Mouse (Mus musculus): Measurements from ENCODE around the gene Setd1b. TPM values are rescaled to one million over a fixed set of nuclear protein-coding genes. Genes with fewer than 3 reads are reported as not detected.

Setd1b gene
- polyA plus RNA-seq, 1 experiment from 2014 or later, result 4.5 TPM

DNA sequence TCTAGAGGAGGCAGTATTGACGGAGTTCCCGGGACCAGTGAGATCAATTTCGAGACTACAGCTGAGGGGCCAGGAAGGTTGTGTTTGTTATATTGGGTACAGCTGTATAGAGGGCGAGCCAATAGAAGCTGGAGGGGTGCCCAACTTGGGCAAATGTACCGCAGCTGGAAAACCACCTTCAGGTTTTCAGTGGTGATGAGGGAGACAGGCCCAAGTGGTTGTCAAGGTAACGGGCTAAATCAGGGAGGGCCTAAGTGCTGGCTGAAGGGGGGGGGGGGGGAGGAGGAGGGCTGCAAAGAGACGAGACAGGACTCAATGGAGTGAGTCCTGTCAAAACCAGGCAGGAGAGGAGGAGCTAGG, 8.2 kb upstream of the Setd1b start:
- Histone ChIP-seq H3K4me2 (replicated peaks; ENCODE audit: low read depth) (0 out of 2 replicates have a peak overlapping the region, but pooled peaks have one; percentile 12), H3K9ac (ENCODE audit: low read length) (no peak overlapping the region), H3K4me1 (replicated peaks; ENCODE audit: control insufficient read depth, insufficient read depth) (peaks cover 21% of the 10 kb centered on the region), H3K36me3 (ENCODE audit: control insufficient read depth, insufficient read depth, low read length) (no peaks in the 10 kb centered on the region), H3K27ac (replicated peaks) (peak overlapping the region; percentile 100), H3K4me3 (ENCODE audit: low read depth, low read length) (no peak overlapping the region), H3K9me3 (ENCODE audit: control insufficient read depth, low read length) (no peaks in the 10 kb centered on the region), H3K27me3 (ENCODE audit: control insufficient read depth, insufficient read depth, low read length) (no peaks in the 10 kb centered on the region)
- 25% methylated on average over 6 of the region's 7 CpGs for WGBS
- no peak for DNase-seq (ENCODE audit: low spot score)
- no peak for ATAC-seq (ENCODE audit: low FRiP score, low TSS enrichment)
- TF ChIP-seq CTCF (IDR thresholded peaks at IDR 0.05; ENCODE audit: low read depth) (no peak), EP300 (optimal IDR thresholded peaks at IDR 0.05) (no peak)

- Histone ChIP-seq H3K36me3 (ENCODE audit: control insufficient read depth, insufficient read depth, low read length) (no peaks in the 10 kb centered on the region), H3K4me1 (replicated peaks; ENCODE audit: control insufficient read depth, insufficient read depth) (peaks cover 21% of the 10 kb centered on the region), H3K4me2 (replicated peaks; ENCODE audit: low read depth) (peak overlapping the region; percentile 100), H3K9me3 (ENCODE audit: control insufficient read depth, low read length) (no peaks in the 10 kb centered on the region), H3K4me3 (ENCODE audit: low read depth, low read length) (peak overlapping the region; percentile 92; the same call in 1 of the 2 replicates), H3K27ac (replicated peaks) (peak overlapping the region; percentile 100), H3K9ac (ENCODE audit: low read length) (peak overlapping the region; percentile 99), H3K27me3 (ENCODE audit: control insufficient read depth, insufficient read depth, low read length) (no peaks in the 10 kb centered on the region)
- DNase-seq (ENCODE audit: low spot score) (peak; percentile 71), ATAC-seq (ENCODE audit: low FRiP score, low TSS enrichment) (no peak)
- TF ChIP-seq EP300 (optimal IDR thresholded peaks at IDR 0.05) (no peak), CTCF (IDR thresholded peaks at IDR 0.05; ENCODE audit: low read depth) (peak; percentile 27)
- 15% methylated on average over 13 of the region's 13 CpGs for WGBS
Measured at GRCm38 (mm10) chr5:123134186-123134874, 7.7 kb upstream of the Setd1b start.

DNA sequence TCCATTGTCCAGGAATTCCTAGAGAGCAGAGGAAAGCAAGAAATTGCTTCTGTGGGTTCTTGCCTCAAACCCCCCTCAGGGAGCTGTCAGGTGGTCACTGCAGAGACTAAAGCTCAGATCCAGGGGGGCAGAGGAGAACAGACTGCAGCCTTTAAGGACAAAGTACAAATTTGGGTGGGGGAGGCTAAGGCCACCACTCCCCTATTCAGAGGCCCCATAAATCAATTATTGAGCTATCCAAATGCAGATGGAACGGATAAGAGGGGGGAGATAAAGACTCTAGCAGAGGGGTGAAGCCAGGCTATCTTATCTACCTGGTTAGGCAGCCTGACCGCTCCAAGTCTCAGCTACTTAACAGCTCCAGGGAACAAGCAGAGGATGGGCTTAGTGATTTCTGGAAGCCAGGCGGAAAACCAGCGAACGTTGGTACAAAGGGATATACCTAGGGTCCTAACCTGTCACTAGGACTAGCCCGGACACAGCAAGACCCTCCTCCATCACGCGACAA, 7.1 kb upstream of the Setd1b start:
- ATAC-seq (ENCODE audit: low FRiP score, low TSS enrichment) (no peak), DNase-seq (ENCODE audit: low spot score) (no peak)
- Histone ChIP-seq H3K4me2 (replicated peaks; ENCODE audit: low read depth) (peak overlapping the region; percentile 100), H3K27me3 (ENCODE audit: control insufficient read depth, insufficient read depth, low read length) (no peaks in the 10 kb centered on the region), H3K9ac (ENCODE audit: low read length) (peak overlapping the region; percentile 99), H3K9me3 (ENCODE audit: control insufficient read depth, low read length) (no peaks in the 10 kb centered on the region), H3K27ac (replicated peaks) (peak overlapping the region; percentile 100), H3K36me3 (ENCODE audit: control insufficient read depth, insufficient read depth, low read length) (no peaks in the 10 kb centered on the region), H3K4me3 (ENCODE audit: low read depth, low read length) (peak overlapping the region; percentile 92), H3K4me1 (replicated peaks; ENCODE audit: control insufficient read depth, insufficient read depth) (peaks cover 21% of the 10 kb centered on the region)
- 23% methylated on average over 8 of the region's 8 CpGs for WGBS
- TF ChIP-seq EP300 (optimal IDR thresholded peaks at IDR 0.05), result no peak
- no peak for TF ChIP-seq CTCF (IDR thresholded peaks at IDR 0.05; ENCODE audit: low read depth)

GRCm38 (mm10) chr5:123135471-123136360, 6.3 kb upstream of the Setd1b start:
- peak; percentile 98 for DNase-seq (ENCODE audit: low spot score)
- H3K9ac ChIP-seq (ENCODE audit: low read length), result peak overlapping the region; percentile 99
- TF ChIP-seq EP300 (optimal IDR thresholded peaks at IDR 0.05) (peak; percentile 84), CTCF (IDR thresholded peaks at IDR 0.05; ENCODE audit: low read depth) (peak; percentile 49)
- peaks cover 21% of the 10 kb centered on the region for H3K4me1 ChIP-seq (replicated peaks; ENCODE audit: control insufficient read depth, insufficient read depth)
- no peaks in the 10 kb centered on the region for H3K9me3 ChIP-seq (ENCODE audit: control insufficient read depth, low read length)
- H3K27me3 ChIP-seq (ENCODE audit: control insufficient read depth, insufficient read depth, low read length), result no peaks in the 10 kb centered on the region
- peak; percentile 70 for ATAC-seq (ENCODE audit: low FRiP score, low TSS enrichment)
- H3K27ac ChIP-seq (replicated peaks), result peak overlapping the region; percentile 100
- H3K36me3 ChIP-seq (ENCODE audit: control insufficient read depth, insufficient read depth, low read length), result no peaks in the 10 kb centered on the region
- peak overlapping the region; percentile 92 for H3K4me3 ChIP-seq (ENCODE audit: low read depth, low read length)
- peak overlapping the region; percentile 100 for H3K4me2 ChIP-seq (replicated peaks; ENCODE audit: low read depth)
- WGBS, result 1% methylated on average over 30 of the region's 30 CpGs

DNA sequence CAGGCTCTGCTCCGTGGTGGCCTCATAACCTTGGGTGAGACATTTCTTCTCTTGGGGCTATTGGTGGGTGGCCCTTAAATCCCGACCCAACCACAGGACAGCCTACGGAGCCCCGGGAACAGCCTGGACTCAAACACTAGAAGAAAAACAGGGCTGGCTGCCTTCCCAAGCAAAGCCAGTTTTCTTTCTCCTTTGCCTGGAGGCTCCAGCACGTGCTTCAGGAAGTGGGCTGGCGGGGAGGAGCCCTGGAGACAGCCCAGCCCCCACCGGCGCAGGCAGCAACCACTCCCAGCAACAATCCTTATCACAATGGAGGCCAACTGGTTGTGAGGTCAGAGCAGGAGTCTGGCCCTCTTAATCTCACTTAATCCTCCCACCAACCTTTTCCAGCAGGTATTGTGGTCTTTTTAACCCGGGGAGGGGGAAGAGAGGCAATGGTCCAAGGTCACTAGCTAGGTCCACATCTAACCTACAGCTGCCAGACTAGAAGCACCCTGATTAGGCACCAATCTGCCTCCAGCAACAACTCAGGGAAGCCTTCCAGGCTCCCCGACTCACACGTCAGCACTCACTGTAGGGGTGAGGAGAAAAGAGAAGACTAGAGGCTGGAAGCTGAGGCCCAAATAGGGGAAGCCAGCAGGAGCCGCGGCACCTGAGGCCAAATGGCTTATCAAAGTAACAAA, 5.5 kb upstream of the Setd1b start:
- H3K4me1 ChIP-seq (replicated peaks; ENCODE audit: control insufficient read depth, insufficient read depth), result peaks cover 21% of the 10 kb centered on the region
- peak overlapping the region; percentile 92 for H3K4me3 ChIP-seq (ENCODE audit: low read depth, low read length)
- H3K36me3 ChIP-seq (ENCODE audit: control insufficient read depth, insufficient read depth, low read length), result no peaks in the 10 kb centered on the region
- peak overlapping the region; percentile 100 for H3K4me2 ChIP-seq (replicated peaks; ENCODE audit: low read depth)
- no peaks in the 10 kb centered on the region for H3K27me3 ChIP-seq (ENCODE audit: control insufficient read depth, insufficient read depth, low read length)
- no peaks in the 10 kb centered on the region for H3K9me3 ChIP-seq (ENCODE audit: control insufficient read depth, low read length)
- peak; percentile 67 for ATAC-seq (ENCODE audit: low FRiP score, low TSS enrichment)
- peak overlapping the region; percentile 100 for H3K27ac ChIP-seq (replicated peaks)
- peak overlapping the region; percentile 99 for H3K9ac ChIP-seq (ENCODE audit: low read length)
- TF ChIP-seq CTCF (IDR thresholded peaks at IDR 0.05; ENCODE audit: low read depth) (no peak), EP300 (optimal IDR thresholded peaks at IDR 0.05) (no peak)
- WGBS, result 2% methylated on average over 13 of the region's 13 CpGs
- DNase-seq (ENCODE audit: low spot score), result peak; percentile 95
